Mouse (Mus musculus): Measurements from ENCODE around the gene Mia2. TPM values are rescaled to one million over a fixed set of nuclear protein-coding genes. Genes with fewer than 3 reads are reported as not detected.

Mia2 gene
- polyA plus RNA-seq (2012; ENCODE audit: low replicate concordance) = 24.4 and 139 TPM in 2 replicates

GRCm38 (mm10) chr12:59095104-59096025 lies at the start of gene Mia2:
Mia2 (plus strand) TSS chr12:59095799.

GRCm38 (mm10) chr12:59060993-59061595 lies 34.5 kb upstream of the Mia2 start, which contains the start of gene Trappc6b:
Trappc6b (minus strand) TSS chr12:59061472.

GRCm38 (mm10) chr12:59066448-59067077 lies 29.0 kb upstream of the Mia2 start, which contains the start of gene Pnn:
Pnn (plus strand) TSS chr12:59066884.

GRCm38 (mm10) chr12:59219325-59220225 lies 124.0 kb downstream of the Mia2 start, which contains the start of gene Fbxo33:
Fbxo33 (minus strand) TSS chr12:59219725.

Other genes with a start within 250 kb of the Mia2 start
- gene Sec23a, start 83.8 kb upstream of the Mia2 start, polyA plus RNA-seq (2012; ENCODE audit: low replicate concordance) = 2.2 and 2.3 TPM in 2 replicates
- 0.61 and 3.0 TPM in 2 replicates for gene Gemin2, start 82.4 kb upstream of the Mia2 start, polyA plus RNA-seq (2012; ENCODE audit: low replicate concordance)
- gene Trappc6b, start 34.3 kb upstream of the Mia2 start, polyA plus RNA-seq (2012; ENCODE audit: low replicate concordance) = 46.1 and 59.8 TPM in 2 replicates
- gene Pnn, start 28.9 kb upstream of the Mia2 start, polyA plus RNA-seq (2012; ENCODE audit: low replicate concordance) = 52.2 and 67.9 TPM in 2 replicates
- 15.6 and 15.7 TPM in 2 replicates for gene Fbxo33, start 123.9 kb downstream of the Mia2 start, polyA plus RNA-seq (2012; ENCODE audit: low replicate concordance)